Mouse (Mus musculus) kidney, postnatal 4 days (tissue): Measurements from ENCODE around the gene Luc7l2.
"Not testable (repeated sequence)": the region's sequence is repeated elsewhere in the genome, so short reads cannot be mapped to it uniquely, and the experiment has no call there.

ENCODE experiments used
- DNase-seq, 2 experiments: peaks; one replicate each; pipeline ENCODE4 v3.0.0; 2021; ENCODE audit warnings: mixed read lengths in 2 of 2

Gene Luc7l2

DNA sequence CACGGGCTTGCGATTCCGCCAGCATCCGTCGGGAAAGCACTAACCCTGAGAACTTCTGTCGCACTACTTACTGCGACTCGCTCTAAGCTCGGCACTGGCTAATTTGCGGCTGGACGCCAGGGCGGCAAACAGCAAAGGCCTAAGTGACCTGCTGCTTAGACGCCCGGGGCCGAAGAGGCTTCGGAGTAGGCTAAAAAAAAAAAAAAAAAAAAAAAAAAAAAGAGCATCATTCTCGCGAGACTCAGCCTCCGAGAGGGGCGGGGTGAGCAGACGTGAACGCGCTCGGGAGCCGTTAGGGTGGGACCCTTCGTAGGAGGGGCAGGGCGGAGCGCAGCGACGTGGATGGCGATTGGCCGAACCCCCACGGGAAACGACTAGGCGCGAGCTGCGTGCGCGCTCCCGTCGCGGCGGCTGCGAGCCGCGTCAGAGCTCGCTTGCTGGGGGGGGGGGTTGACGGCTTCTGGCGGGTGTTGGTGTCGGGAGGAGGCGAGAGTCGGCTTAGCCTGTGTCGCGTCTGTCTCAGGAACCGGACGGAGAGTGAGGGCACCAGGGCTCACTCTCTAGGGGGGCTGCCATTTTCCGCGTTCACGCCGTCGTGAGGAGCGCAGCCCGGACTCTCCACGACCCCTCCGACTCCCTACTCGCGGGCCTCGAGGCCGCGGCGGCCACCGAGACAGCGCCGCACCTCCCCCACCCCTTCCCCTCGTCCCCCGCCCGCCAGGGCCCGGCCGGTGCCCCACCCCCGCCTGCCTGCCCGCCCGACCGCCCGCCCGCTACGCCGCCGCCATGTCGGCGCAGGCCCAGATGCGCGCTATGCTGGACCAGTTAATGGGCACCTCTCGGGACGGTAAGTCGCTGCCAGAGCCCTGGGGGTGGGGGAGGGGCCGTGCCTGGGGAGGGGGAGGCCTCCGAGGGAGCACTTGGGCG lies at the start of gene Luc7l2:
TSS of gene Luc7l2 (plus strand) at position 273 of the 927 bp plus-strand sequence.
- peak; percentile 96 to 98 for DNase-seq

DNA sequence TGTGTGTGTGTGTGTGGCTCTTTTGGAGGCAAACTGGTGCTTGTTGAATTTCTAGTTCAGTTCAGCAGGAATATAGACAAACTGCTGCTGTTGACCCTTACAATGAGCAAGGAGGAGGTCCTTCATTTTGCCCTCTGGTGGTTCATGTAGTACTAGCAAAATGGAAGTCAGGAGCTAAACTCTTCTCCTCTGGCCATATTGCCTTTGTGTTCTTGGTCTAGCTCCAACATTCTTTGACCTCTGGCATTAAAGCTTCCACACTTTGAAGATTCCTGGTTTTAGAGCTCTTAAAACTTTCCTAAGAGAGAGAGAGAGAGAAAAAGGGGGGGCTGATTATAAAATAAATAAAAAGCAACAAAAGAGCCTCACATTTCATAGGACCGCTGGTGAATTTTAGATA lies 39.0 kb upstream of the Luc7l2 start:
- no peak for DNase-seq

DNA sequence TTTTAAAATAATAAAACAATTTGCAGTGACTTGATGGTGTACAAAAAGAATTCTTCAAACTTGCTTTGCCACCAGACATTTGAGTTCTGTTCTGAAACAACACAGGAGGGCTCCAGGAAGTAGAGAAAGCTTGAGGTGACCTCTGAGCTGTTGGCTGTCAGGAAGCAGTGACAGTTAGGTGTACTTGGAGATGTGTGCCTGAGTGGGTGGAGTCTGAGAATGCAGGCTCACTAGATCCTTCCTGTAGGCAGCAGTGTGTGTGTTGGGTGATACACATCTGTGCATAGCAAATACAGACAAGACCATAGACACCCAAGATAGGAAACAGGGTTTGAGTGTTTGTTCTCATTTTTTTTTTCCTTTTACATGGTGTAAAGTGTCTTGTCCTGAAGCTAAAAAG lies 38.3 kb upstream of the Luc7l2 start:
- DNase-seq: no peak

DNA sequence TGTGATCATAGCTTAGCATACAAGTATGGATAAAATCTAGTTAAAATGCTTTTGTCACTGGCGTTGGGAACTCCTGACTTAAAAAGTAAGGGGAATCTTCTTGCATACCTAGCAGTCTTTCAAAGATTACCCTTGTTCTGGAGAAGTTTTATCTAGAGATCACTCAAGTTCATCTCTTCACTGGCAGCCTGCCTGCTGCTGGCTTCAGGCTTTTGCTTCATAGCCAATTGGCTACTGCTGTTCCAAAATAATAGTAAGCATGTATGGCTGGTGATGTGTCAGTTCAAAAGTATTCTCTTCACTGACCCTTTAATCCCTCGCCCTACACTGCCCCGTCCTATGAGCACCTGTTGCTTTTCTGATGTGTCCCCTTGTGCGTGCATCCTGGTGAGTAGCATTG lies 35.9 kb upstream of the Luc7l2 start:
- DNase-seq: no peak

DNA sequence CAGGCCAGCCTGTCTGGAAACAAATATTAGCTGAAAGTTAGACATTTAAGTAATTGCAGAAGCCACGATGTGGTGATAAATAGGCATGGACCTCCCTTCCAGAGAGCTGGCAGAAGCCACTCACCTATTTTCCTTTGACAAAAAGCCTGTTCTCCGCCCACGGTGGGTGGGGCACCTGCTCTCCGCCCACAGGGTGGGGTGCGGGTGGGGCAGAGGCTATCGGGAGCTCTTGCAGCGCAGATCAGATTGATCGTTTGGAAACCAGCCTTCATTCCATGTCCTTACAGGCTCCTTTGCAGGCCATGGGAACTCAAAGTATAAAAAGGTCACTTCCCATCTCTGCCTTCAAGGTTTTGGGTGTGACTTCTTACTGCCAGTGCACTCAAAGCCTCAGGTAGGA lies 27.3 kb upstream of the Luc7l2 start:
- DNase-seq: peak in 1 of 2 experiments; percentile 8

DNA sequence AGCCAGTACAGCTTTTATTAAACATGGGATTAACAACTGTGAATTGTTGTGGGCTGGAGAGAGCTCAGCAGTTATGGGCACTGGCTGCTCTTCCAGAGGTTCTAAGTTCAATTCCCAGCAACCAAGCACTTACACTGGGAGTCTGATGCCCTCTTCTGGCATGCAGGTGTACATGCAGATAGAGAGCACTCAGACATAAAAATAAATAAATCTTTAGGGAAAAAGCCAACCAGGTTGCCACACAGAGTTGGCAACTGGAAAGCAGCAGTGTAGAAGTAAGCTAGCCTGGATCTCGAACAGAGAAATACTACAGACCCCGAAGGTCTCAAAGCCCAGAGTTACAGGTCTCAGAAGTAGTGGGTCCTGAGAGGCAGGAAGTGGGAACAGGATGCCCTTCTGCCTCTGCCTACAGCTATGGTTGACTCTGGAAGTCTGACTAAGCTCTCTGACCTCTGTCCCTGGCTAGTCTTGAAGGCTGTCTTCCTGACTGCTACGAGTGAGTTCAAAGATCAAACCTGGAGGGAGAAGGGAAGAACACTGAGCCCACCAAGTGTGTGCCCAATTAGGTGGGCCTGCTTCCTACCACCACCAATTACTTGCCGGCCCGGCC lies 19.8 kb upstream of the Luc7l2 start:
- peak in 1 of 2 experiments; percentile 33 for DNase-seq

DNA sequence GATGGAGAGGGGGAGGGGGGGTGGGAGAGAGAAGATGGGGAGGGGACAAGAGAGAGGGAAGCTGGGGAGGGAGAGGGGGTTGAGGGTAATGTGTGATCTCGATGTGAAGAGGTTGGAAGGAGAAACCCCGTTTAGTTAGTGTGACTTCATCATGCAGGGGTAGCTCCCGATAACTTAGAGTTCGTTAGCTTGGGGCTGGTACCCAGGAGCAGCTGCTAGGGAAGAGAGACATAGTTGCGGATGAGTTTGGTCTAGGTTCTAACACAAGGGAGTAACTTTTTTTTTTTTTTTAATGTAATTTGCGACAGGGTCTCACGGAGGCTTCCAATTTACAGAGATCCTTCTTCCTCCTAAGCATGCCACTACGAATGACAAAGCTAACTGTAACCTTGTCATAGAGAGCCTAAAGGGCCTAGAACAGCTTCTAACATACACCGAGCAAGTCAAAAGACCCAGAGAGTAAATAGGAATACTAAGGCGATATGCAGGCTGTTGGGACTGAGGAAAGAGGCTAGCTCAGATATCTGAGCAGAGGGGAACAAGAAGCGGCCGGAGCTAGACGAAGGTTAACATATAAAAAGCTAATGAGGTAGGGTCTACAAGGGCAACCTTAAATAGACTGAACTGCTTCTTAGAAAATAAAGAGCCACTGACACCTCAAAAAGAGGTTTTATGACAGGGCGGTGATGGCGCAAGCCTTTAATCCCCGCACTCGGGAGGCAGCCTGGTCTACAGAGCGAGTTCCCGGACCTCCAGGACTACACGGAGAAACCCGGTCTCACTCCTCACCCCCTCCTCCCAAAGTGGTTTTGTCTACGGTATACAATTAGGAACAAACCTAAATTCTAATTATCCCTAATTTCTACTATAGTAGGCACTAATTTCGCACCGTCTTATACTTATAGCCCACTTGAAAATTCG lies 18.4 kb upstream of the Luc7l2 start:
- DNase-seq: peak; percentile 56 to 72

DNA sequence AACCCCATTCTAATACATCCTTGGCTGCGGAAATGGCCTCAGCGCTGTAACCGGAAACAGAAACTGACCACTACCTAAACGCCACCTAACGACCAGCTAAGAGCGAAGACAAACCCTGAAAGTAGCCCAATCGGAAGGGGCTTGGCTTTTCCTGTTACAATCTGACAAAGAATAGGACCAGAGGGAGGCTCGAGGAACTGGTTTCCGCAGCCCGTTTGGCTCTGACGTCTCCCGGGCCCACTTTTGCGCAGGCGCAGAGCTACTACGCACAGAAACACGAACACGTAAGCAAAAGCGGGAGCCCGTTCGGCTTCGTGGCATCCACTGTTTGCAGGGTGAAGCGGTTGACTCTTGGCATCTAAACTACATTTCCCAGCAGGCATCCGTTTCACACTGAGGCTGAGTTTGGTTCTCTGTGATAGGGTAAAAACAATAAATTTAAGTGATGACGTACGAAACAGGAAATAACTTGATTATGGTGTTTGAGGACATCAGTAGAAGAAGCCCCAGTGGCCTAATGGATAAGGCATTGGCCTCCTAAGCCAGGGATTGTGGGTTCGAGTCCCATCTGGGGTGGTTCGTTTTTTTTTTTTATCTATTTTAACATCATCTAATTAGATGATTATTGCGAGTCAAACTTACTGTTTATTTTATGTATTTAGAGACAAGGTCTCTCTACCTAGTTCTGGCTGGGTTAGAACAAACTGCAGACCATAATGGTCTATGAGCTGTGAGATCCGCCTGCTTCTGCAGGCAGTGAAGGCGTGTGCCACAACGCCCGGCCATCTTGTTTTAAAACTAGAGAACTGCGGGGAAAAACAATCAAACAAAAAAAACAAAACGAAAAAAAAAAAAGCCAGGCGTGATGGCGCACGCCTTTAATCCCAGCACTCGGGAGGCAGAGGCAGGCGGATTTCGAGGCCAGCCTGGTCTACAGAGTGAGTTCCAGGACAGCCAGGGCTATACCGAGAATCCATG lies 17.4 kb upstream of the Luc7l2 start, which contains the start of gene Fmc1:
TSS of gene Fmc1 (plus strand) at position 75 of the 978 bp plus-strand sequence.
- peak; percentile 96 to 98 for DNase-seq

DNA sequence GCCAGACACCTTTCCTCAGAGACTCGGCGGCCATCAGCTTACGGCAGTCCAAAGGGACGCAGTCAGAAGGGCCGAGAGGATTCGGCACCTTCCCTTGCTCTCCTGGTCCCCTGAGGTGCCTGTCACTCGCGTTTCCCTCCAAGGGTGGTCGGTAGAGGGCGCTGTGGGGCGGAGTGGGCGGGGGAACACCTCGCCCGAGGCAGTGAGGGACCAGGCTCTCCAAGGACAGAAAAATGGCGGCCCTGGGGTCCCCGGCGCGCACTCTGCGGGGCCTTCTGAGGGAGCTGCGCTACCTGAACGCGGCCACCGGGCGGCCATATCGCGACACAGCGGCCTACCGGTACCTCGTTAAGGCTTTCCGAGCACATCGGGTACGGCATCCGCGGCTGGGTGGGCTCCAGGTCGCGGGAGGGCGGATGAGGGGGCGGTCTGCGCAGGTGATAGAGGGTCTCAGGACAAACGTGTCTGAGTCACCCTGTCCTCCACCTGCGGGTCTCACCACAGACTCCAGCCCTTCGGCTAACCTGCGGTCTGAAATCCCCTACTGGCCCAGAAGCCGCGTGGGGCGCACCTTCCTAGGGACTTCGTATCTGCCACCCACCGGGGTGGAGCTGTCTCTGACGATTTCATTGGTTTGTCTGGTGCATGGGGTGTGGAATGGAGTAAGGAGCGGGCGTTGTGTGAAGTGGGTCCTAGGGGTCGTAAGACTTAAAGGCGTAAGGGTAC lies 16.3 kb upstream of the Luc7l2 start:
- peak; percentile 99 to 100 for DNase-seq

DNA sequence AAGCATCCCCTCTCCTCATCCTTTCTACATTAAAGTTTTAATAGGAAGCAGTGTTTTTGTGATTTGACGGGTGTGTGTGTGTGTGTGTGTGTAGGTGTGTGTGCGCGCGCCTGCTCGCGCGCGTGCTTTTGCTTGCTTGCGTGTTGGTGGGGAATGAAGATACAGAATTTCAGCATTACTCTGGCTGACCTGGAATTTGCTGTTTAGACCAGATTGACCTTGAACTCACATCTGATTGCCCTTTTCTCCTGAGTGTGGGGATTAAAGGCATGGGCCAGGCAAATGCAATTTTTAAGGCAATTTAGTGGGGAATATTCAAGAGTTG lies 15.8 kb upstream of the Luc7l2 start:
- DNase-seq: no peak

DNA sequence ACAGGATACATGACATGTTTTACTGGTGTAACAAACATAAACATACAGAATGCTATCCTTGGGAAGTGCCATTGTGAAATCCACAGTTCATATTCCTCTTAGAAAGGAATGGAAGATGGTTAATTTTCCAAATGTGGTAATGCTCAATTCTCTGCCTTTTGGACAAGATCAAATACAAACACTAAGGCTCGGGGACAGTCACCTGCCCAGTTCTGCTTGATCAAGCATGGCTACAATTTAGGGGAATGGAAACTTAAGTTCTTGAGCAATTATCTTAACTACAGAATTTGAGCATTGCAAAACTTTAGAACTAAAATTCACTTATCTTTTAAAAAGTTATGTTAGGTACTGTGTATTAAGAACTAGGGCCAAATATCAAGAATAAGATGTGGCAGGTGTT lies 15.3 kb upstream of the Luc7l2 start:
- no peak for DNase-seq

DNA sequence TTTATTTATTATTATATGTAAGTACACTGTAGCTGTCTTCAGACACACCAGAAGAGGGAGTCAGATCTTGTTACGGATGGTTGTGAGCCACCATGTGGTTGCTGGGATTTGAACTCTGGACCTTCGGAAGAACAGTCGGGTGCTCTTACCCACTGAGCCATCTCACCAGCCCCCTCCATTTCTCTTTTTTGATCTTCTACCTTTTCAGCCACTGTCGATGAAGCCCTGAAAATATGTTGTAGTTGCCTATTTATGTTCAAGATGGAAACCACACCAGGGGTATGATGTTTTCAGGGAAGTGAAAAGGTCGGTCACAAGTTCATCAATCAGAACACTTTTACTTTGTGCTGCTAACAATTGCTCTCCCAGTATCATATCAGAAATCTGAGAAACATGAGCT lies 7.0 kb upstream of the Luc7l2 start:
- not testable (repeated sequence) for DNase-seq

DNA sequence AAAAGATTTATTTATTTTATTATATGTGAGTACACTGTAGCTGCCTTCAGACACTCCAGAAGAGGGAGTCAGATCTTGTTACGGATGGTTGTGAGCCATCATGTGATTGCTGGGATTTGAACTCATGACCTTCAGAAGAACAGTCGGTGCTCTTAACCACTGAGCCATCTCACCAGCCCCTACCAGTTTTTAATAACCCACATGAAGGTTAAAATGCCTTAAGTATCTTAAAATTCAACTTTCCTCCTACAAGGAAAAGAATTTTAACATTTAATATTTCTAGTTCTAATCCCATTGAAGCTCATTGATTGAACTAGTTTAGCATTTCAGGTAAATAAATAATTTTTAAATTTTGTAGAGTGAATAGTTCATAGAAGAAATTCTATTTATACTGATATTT lies 4.1 kb upstream of the Luc7l2 start:
- DNase-seq: not testable (repeated sequence)

DNA sequence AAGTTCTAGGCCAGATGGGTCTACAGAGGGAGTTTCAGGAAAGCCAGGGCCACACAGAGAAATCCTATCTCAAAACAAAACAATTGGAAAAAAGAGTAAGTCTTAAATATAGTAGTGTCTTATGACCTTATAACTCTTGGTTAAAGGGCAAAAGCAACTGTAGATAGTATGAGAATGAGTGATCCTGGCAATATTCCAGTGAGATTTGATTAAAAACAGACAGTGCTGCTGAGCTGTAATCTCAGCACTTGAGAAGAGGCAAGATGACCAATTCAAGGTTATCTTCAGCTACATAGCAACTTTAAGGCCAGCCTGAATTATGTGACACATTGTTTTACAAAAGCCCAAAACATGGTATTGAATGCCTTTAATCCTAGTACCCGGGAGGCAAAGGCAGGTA lies 3.4 kb upstream of the Luc7l2 start:
- no peak for DNase-seq

DNA sequence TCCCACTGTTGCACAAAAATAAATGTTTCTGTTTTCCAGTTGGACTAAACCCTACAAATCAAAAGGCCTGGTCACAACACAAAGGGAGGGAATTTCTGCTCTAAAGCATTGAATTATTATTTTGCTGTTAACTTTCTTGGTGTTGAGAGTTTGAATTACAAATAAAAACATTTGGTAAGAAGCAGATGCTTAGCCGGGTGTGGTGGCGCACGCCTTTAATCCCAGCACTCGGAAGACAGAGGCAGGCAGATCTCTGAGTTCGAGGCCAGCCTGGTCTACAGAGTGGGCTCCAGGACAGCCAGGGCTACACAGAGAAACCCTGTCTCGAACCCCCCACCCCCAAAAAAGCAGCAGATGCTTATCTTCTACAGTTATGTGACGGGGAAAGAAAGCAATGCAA lies 2.5 kb upstream of the Luc7l2 start:
- DNase-seq: not testable (repeated sequence)

DNA sequence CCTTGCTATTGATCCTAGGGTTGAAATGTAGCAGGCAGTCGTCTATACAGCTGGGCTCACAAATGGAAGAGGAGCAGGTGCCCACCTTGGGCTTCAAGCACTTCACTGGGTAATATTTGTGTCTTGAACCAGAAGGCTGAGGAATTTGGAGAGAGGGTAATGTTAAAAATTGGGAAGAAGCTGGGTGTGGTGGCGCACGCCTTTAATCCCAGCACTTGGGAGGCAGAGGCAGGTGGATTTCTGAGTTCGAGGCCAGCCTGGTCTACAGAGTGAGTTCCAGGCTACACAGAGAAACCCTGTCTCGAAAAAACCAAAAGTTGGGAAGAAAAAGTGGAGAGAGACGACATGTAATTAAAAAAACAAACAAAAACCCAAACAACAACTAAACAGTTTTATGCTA lies 1.3 kb upstream of the Luc7l2 start:
- not testable (repeated sequence) for DNase-seq

DNA sequence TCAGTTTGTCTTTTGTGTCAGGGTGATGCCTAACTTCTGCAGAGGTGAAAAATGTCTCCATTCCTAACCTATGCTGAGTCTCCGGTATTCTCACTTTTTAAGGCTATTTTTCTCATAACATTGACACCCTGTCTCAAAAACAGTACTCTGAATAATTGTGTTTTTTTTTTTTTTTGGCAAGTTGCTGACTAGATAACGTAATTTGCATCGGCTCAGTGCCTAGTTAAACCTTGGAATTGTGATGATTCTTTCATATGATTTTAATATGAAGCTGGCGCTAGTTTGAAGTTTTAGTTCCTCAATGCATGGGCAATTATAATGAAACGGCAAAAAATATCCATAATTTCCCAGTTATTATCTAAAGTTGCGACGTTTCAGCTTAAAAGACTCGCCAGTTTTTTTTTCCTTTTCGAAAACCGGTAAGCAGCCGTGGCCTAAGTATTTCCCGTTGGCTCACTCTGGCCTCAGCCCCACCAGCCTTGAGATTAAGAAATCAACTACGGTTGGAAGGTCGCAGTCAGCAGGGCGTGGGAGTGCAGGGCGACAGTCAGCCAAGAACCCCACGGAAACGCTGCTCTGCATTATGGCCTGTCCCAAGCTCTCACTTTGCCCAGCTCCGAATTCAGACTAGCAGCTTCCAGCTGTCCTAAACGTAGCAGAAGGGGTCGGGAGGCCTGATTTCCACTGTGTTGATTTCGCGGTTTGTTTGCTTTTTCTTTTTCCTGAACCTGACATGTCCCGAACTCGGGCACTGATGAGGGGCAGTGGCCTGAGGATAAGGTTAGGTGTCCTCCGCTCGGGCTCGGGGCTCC lies 678 bp upstream of the Luc7l2 start:
- DNase-seq: peak; percentile 74 to 86

DNA sequence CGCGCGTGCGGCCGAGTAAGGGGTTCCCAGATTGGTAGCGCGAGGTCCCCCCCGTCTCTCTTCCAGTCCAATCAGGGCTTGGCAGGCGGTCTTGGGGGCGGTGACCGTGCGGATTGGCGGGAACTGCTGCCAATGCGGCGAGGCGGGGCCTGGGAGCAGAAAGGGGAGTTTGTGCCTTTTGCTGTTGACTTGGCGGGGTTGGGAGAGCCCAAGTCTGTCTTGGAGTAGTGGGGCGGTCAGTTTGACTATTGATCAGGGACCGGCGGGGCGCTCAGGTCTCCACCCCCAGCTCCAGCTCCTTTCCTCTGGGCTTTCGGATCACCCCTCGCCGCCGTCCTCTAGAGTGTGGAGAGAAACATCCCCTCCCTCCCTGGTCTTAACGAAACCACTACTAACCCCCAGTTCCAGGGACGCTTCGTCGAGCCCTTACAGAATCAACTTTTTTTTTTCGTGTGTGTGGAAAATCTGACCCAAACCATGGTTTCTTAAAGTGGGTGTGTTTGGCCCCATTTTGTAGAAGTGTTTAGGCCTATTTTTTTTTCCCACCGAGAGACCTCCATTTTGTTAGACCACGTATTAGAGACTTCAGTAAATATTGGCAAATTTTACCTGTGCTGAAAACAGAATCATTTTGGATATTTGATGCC lies 978 bp downstream of the Luc7l2 start:
- DNase-seq: peak; percentile 99

DNA sequence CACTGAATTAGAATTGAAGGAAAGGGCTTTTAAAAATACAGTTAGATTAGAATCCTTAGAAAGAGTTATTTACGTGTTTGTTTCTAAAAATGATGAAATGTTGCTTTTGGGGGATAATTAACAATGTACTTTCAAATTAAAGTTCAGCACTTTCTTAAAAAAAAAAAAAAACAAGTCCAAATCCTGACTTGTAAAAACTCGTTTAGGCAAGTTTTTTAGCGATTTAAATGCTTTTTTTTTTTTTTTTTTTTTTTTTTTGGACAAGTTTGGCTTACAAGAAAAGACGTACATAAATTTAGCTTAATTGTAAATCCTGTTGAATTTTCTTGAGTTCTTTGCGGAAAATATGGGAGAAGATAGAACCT lies 1.5 kb downstream of the Luc7l2 start:
- no peak for DNase-seq

DNA sequence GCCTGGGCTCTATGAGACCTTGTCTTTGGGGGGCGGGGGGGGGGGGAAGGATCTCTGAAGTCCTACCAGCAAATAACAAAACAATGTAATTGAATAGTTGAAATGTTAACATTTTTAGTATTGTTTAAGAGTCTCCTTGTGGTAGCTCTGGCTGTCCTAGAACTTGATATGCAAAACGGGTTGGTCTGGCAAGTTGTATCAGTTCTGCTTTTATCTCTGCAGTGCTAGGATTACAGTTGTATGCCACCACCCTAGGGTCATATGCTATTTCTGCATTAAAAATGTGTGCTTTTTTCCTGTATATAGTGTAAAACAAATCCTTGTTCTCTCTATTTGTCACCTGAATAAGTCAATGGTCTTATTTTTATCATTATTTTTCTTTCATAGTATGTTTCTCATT lies 25.0 kb downstream of the Luc7l2 start:
- no peak for DNase-seq
